Mouse (Mus musculus): ENCODE data around the gene Opcml. TPM values are rescaled to one million over a fixed set of nuclear protein-coding genes. Genes with fewer than 3 reads are reported as not detected.
A peak's percentile ranks its signal among the peaks of the same experiment; 100 is the strongest.

Opcml gene
- total RNA-seq, 2 experiments from 2014 or later: 280 to 284 TPM

- DNase-seq: no peak
- intact Hi-C loops (cut with DNase I): no loop called here
These were observed 349.5 kb downstream of the Opcml start for GRCm38 (mm10) chr9:28139957-28140597.

- intact Hi-C loops (cut with DNase I): no loop called here
- DNase-seq: peak; percentile 28
These were observed 358.9 kb downstream of the Opcml start for GRCm38 (mm10) chr9:28149507-28149906.

- intact Hi-C loops (cut with DNase I): no loop called here
- no peak for DNase-seq
These were observed 363.2 kb downstream of the Opcml start for GRCm38 (mm10) chr9:28153748-28154147.

GRCm38 (mm10) chr9:28157092-28157491 lies 366.5 kb downstream of the Opcml start:
- no peak for DNase-seq
- intact Hi-C loops (cut with DNase I): no loop called here

DNA sequence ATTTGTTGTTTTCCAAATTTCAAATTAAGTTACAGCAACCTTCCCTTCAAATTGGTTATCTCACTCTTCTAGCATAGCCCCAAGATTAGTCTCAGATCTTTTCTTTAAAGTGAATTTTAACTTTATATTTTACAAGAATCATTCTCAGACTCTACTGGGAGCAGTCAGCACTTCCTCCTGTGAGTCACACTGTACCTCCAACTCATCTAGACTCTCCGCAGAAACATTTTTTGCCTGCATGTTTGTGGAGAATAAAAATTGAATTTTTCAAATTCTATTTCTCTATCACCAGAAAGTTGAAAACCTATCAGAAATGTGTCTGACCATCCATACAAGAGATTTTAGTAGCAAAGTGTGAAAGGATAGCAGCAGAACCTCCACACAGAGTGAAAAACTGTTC lies 370.4 kb downstream of the Opcml start:
- intact Hi-C loops (cut with DNase I): no loop called here
- no peak for DNase-seq

DNA sequence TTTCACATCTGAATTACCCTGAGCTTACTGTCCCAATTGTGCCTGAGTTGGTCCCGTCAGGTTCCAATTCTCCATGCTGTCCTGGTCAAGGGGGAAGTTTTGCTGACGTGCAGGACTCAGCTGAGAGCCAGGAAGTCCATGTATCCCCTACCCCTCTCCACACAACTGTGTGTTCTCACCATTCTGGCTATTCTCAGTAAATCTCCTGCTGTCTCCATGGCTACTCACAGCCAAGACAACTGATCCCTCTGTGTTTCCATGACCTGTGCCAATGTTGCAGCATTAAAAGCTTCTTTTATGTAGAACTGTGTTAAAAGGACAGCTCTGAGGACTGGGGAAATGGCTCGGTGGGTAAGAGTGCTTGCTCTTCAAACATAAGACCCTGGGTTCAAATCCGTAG lies 373.4 kb downstream of the Opcml start:
- intact Hi-C loops (cut with DNase I): no loop called here
- DNase-seq: no peak

- intact Hi-C loops (cut with DNase I): no loop called here
- DNase-seq: peak; percentile 84
These were observed 381.3 kb downstream of the Opcml start for GRCm38 (mm10) chr9:28171890-28172289.

DNA sequence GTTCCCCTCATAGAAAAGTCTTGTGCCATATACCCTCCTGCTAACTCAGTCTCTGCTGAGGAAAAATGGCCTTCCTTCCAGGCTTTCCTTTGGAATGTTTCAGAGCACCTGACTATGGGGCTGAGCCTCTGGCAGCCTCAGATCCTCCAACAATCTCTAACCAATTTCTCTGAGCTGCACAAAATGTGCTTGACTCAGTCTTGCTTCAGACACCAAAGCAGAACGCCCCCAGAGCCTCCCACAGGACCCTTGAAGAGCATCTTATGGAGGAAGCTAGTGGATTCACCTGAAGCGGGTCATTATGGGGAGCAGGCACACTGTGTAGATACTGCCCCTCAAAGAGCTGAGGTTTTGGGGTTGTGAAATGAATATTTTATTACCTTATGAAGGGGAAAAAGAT lies 386.5 kb downstream of the Opcml start:
- no peak for DNase-seq
- intact Hi-C loops (cut with DNase I): no loop called here

GRCm38 (mm10) chr9:28178123-28178887 lies 387.7 kb downstream of the Opcml start:
- intact Hi-C loops (cut with DNase I): no loop called here
- no peak for DNase-seq

DNA sequence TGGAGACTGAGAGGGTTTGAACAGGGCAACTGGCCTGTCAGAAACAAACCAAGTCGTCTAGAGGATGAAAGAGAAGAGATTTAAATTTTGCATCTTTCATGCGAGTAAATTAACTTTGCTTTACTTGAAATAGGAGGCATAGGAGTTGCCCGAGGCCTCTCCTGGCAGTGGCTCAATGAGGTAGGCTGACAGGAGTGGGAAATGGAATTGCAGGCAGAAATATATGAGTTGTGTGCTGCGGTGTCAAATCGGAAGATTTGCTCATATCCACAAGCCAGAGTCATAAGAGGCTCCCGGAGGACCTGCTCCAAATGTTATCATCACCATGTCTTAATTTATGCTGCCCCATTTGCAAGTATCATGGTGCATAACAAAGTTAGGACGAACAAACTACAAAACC lies 391.3 kb downstream of the Opcml start:
- no peak for DNase-seq
- intact Hi-C loops (cut with DNase I): no loop called here

DNA sequence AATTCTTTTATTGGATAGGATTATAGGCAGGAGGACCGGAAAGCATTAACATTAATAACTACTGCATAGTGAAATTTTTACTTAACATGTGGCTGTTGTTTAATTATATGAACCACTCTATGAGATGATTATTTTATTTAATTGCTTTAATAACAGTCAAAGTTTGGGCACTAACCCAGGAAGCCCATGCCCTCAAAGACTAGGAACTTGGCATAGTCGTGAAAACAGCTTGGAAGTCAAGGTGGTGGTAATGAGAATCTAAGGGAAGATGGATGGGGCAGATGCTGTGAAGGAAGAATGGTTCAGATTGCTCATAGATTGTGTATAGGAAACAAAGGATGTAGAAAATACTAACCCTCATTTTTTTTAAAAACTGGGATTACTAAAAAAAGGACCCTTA lies 399.7 kb downstream of the Opcml start:
- no peak for DNase-seq
- intact Hi-C loops (cut with DNase I): no loop called here

DNA sequence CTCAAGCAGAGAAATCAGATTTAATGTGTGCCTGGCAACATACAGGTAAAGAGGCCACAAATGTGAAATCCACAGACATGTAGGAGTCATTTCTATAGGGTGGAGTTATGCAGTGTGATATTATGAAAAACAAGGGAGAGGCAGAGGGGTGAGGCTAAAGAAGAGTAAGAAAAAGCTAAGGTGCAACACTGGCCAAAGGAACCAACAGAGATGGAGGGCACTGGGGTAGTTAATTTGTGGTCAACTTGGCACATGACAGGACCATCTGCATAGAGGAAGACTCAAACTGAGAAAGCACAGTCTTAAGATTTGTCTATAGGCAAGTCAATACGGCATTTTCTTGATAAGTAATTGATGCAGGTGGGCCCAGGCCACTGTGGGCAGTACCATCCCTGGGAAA lies 400.2 kb downstream of the Opcml start:
- intact Hi-C loops (cut with DNase I): no loop called here
- no peak for DNase-seq

DNA sequence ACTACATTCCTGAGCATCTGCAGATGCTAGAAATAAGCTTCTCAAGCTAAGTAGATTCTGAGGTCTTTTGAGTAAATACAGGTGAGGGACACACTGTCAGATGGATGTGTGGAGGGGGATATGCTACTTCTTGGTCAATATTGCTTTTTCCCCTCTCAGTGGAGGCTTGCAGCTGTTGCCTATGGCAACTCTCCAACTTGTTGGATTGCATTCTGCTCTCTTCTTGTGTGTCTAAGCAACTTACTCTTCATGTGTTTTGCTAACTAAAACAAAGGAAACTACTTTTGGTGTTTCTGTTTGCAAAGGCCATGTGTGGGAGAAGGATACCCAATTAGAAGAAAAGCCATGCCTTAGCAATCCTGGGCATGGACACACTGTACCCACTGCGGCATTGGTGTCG lies 406.0 kb downstream of the Opcml start:
- no peak for DNase-seq
- intact Hi-C loops (cut with DNase I): loop anchor here (5.0 kb wide), 1 partner anchor 784 kb away; no protein-coding TSS in a partner anchor

DNA sequence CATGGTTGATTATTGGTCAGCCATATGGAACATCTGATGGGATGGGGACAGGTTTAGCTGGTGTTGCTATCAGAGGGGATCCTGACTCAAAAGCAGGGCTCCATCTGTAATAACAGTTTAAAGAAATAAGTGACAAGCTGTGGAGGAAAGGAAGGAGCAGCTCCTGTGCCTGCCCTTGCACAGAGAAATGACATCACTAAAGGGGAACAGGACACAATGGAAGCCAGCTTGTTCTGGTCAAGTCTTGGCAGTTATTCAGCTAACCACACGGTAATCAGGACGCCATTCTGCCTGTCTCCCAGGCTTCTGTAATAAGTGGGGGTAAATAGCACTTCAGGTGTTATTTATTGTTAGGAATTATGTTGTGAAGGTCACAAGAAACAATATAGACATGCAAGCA lies 406.5 kb downstream of the Opcml start:
- no peak for DNase-seq
- intact Hi-C loops (cut with DNase I): loop anchor here (5.0 kb wide), 1 partner anchor 785 kb away; no protein-coding TSS in a partner anchor

- peak; percentile 73 for DNase-seq
- intact Hi-C loops (cut with DNase I): loop anchor here (5.0 kb wide), 1 partner anchor 785 kb away; no protein-coding TSS in a partner anchor
These were observed 407.1 kb downstream of the Opcml start for GRCm38 (mm10) chr9:28197631-28198030.

DNA sequence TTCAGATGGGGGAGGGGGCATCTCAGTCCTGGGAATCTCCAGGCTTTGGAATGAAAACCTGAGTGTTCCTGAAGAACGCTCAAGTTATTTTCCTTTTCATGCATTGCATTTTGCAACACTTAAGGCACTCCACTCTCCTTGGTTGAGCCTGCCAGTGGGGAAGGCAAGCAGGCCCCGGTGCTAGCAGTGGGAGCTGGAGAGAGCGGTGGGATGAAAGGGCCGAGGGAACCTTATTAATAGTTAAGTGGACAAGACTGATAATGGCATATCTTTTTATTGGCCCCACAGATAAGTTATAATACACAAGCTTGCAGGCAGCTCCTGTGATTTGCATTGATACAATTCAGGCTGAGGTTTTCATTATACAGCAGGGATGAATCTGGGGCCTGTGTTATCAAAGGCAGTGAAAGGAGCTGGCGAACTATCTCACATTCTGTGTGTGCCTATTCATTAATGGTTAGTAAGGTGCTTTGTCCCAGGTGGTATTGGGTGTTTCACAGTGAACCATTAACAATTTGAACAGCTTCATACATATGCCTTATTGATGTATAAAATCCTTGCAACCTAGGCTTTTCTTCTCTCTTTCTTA lies 407.6 kb downstream of the Opcml start:
- DNase-seq: no peak
- intact Hi-C loops (cut with DNase I): loop anchor here (5.0 kb wide), 1 partner anchor 786 kb away; no protein-coding TSS in a partner anchor

DNA sequence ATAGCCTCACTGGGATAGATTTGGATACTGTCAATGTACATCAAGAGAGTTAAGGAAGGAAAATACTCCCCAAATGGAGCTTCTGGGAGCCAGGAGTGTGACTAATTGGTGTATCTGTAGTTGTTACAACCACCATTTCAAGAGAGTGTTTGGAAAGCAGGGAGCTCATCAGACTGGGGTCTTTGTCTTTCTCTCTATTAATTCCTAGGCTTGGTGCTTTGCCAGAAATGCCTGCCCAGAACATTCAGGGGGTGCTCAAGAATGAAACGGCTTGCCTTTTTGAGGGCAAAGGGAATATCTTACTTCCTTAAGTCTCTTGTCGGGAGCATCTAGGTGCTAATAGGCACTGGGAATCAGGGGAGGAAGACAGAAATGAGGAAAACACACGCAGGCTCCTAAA lies 416.9 kb downstream of the Opcml start:
- no peak for DNase-seq
- intact Hi-C loops (cut with DNase I): no loop called here

- DNase-seq: peak; percentile 27
- intact Hi-C loops (cut with DNase I): no loop called here
These were observed 418.1 kb downstream of the Opcml start for GRCm38 (mm10) chr9:28208696-28209095.

DNA sequence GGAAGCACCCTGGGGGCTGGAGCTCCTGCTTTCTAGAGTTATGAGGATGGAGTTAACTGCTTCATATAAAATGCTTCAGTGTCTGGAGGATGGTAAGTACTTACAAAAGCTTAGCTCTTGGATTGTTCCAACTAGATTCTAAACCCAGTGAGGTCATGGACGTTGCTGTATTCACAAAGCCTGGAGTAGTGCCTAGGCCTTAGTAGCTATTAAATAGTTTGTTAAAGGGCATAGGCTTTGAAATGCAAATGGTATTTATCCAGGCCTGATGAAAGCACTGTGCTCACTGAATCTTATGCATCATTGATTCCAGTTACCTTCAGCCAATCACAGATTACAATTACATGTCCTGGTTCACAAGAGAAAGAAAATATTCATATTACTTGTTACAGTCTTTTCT lies 421.3 kb downstream of the Opcml start:
- DNase-seq: no peak
- intact Hi-C loops (cut with DNase I): no loop called here

DNA sequence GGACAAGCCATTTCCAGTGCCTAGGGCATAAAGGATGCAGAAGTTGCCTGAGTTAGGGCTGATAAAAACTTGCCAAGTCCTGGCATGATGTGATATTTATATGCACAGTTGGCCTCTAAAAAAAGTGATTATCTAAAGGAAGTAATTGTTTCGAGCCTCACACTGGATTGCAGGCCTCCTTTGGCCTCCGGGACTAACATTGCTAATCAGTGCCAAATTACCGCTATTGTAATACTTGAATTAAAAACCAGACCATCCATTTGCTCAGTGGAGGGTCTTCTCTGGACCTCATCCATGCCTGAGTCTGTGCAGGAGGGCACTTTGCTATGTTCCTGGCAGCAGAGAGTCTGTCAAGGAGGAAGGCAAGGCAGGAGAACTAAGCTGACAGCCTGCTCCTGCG lies 423.3 kb downstream of the Opcml start:
- intact Hi-C loops (cut with DNase I): no loop called here
- no peak for DNase-seq

DNA sequence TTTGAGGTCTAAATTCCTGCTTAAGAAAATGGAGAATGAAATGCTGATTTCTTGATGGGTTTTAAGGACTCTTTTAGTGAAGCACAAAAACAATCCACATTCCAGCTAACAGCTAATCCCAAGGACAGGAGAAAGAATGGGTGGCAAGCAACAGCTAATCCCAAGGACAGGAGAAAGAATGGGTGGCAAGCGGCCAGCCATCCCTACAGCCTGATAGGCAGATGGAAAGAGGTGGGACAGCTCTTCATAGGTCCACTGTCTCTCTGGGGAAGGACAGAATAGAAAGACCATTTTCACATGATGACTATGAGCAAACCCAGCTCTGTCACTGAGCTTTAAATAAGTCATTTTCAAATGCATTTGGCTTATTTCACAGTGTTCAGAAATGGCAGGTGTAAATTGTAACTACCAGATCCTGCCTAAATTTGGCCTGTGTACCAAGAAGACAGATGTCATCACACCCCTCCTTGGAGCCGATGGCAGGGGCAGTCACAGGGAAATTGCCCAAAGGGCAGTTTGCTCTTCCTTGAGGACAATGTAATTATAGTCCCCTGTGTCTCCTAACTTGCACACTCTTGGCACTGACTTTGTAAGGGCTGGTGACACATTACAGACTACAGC lies 427.6 kb downstream of the Opcml start:
- intact Hi-C loops (cut with DNase I): no loop called here
- DNase-seq: peak; percentile 54
